Comparison of ENCODE assay signal across 17 mouse cellular contexts in genomic region chr5:102993951-102994350, GRCm38 (mm10).
DNase-seq lines count a peak whose midpoint lies in the region; ATAC-seq and TF ChIP-seq lines count a peak whose summit lies in the region.
"Had no signal": no experiment of that assay in that cellular context is flagged by ENCODE, and none has a peak within 500 bp of the region (broad histone marks: within the 10 kb centered on the region; RNA-seq: fewer than 3 reads in every experiment).

No protein-coding gene starts in this region.

- no peak overlapping the region for H3K9ac ChIP-seq in lung, embryonic 14.5 days
- H3K9ac ChIP-seq: forebrain, embryonic 12.5 days; limb, embryonic 15.5 days had no signal

- no peak overlapping the region for H3K4me2 ChIP-seq in lung, embryonic 14.5 days
- H3K4me2 ChIP-seq: forebrain, embryonic 12.5 days; limb, embryonic 15.5 days had no signal

- H3K9me3 ChIP-seq in lung, embryonic 14.5 days (ENCODE audit: low read depth, low read length) = no peaks in the 10 kb centered on the region
- H3K9me3 ChIP-seq: forebrain, embryonic 12.5 days; limb, embryonic 15.5 days had no signal

- ATAC-seq in lung, embryonic 14.5 days (ENCODE audit: insufficient read depth) = no peak
- ATAC-seq: activated CD4-positive, CD25-positive, alpha-beta regulatory T cell, adult 4 months; inflammation-experienced regulatory T-cells, adult 6 months had no signal

- H3K27me3 ChIP-seq in lung, embryonic 14.5 days (ENCODE audit: insufficient read depth, low read length) = no peaks in the 10 kb centered on the region
- H3K27me3 ChIP-seq: CH12.LX; forebrain, embryonic 12.5 days; limb, embryonic 15.5 days had no signal

- WGBS in lung, embryonic 14.5 days = 72% methylated on average over 5 of the region's 5 CpGs

- no peak overlapping the region for H3K27ac ChIP-seq in lung, embryonic 14.5 days (ENCODE audit: low read depth)
- H3K27ac ChIP-seq: forebrain, embryonic 12.5 days; limb, embryonic 15.5 days had no signal

- H3K36me3 ChIP-seq in lung, embryonic 14.5 days (ENCODE audit: insufficient read depth) = no peaks in the 10 kb centered on the region
- H3K36me3 ChIP-seq: limb, embryonic 15.5 days had no signal

- no peaks in the 10 kb centered on the region for H3K4me1 ChIP-seq in lung, embryonic 14.5 days (ENCODE audit: insufficient read depth)
- H3K4me1 ChIP-seq: forebrain, embryonic 12.5 days; limb, embryonic 15.5 days had no signal

- DNase-seq in heart, adult 8-10 months (ENCODE audit: low spot score) = peak; percentile 21
- no peak for DNase-seq in heart, postnatal 25 days (ENCODE audit: low spot score)
- DNase-seq in lung, embryonic 14.5 days = peak; percentile 46
- no peak for DNase-seq in lung, postnatal 25 days (ENCODE audit: low spot score)
- DNase-seq in R1 (ENCODE audit: low read depth, low spot score) = peak; percentile 58
- DNase-seq in kidney, postnatal 36 days = peak; percentile 22 to 33
- no peak for DNase-seq in ovary, postnatal 10 days (ENCODE audit: low spot score)
- DNase-seq in urinary bladder, postnatal 36 days (ENCODE audit: low spot score in 2 of 2) = no peak
- DNase-seq: cerebellum, adult 11 months; embryo, embryonic 11 days; retina, postnatal 1 day; thymus, postnatal 4 days had no signal

- no peak for TF ChIP-seq CTCF in lung, embryonic 14.5 days (IDR thresholded peaks at IDR 0.05; ENCODE audit: low read depth)

- intact Hi-C loops in heart, postnatal 25 days (cut with DNase I) = no loop called here

- no peak overlapping the region for H3K4me3 ChIP-seq in lung, embryonic 14.5 days (ENCODE audit: low read depth, low read length)
- H3K4me3 ChIP-seq: forebrain, embryonic 12.5 days; limb, embryonic 15.5 days had no signal

Comparison
In these comparisons a context has a peak if more than half of its experiments do, and no peak if none do; other contexts are left out.
1. DNase-seq: peak in heart, adult 8-10 months (single experiment), lung, embryonic 14.5 days (single experiment), R1 (single experiment) and kidney, postnatal 36 days (2 of 2); none in heart, postnatal 25 days (single experiment), lung, postnatal 25 days (single experiment), ovary, postnatal 10 days (single experiment) and urinary bladder, postnatal 36 days (0 of 2).